Mouse (Mus musculus) testis, adult 2 months (tissue): ENCODE results near the gene Lhx6. TPM values are rescaled to one million over a fixed set of nuclear protein-coding genes. Genes with fewer than 3 reads are reported as not detected.
A peak's percentile ranks its signal among the peaks of the same experiment; 100 is the strongest.
"Not testable (repeated sequence)": the region's sequence is repeated elsewhere in the genome, so short reads cannot be mapped to it uniquely, and the experiment has no call there.

ENCODE experiments used
- H3K27ac ChIP-seq: fragments of 200-500 bp; 2 replicates; pipeline ENCODE4 v1.5.1; 2012; ENCODE audit warnings: low read depth, low read length; ENCODE audit not compliant: control insufficient read depth, insufficient read depth
- H3K27me3 ChIP-seq: fragments of 200-500 bp; 2 replicates; pipeline ENCODE4 v1.6.1; 2012; ENCODE audit warnings: mild to moderate bottlenecking, low read length, moderate library complexity; ENCODE audit not compliant: control insufficient read depth, insufficient read depth
- H3K36me3 ChIP-seq: fragments of 200-500 bp; 2 replicates; pipeline ENCODE4 v1.6.1; 2012; ENCODE audit warnings: mild to moderate bottlenecking, low read length; ENCODE audit not compliant: control insufficient read depth, insufficient read depth
- H3K4me1 ChIP-seq: fragments of 200-500 bp; 2 replicates; pipeline ENCODE4 v1.6.1; 2012; ENCODE audit warnings: low read length; ENCODE audit not compliant: control insufficient read depth, insufficient read depth
- H3K4me3 ChIP-seq: fragments of 200-500 bp; 2 replicates; pipeline ENCODE4 v1.5.1; 2012; ENCODE audit warnings: low read depth, mild to moderate bottlenecking, low read length, moderate library complexity, mixed read lengths; ENCODE audit not compliant: control insufficient read depth
- CTCF ChIP-seq: fragments of 200-500 bp; IDR thresholded peaks from 2 replicates; pipeline ENCODE4 v1.5.1; 2012; ENCODE audit warnings: low read depth, mild to moderate bottlenecking, inconsistent platforms, low read length, moderate library complexity; ENCODE audit not compliant: control insufficient read depth, insufficient read depth, insufficient replicate concordance
- POLR2A ChIP-seq: fragments of 200-500 bp; IDR thresholded peaks from 2 replicates; pipeline ENCODE4 v1.6.1; 2012; ENCODE audit warnings: low read depth, mild to moderate bottlenecking, inconsistent platforms, low read length, moderate library complexity; ENCODE audit not compliant: control insufficient read depth
- polyA plus RNA-seq: library from polyadenylated mRNA; depleted of rRNA; stranded (reverse); fragments of >200 nt; gene quantifications from 2 replicates; pipeline ENCODE4 v1.2.3, GENCODE M21; 2012; rRNA removed

Gene Lhx6
- polyA plus RNA-seq = 3.9 and 5.3 TPM in 2 replicates

DNA sequence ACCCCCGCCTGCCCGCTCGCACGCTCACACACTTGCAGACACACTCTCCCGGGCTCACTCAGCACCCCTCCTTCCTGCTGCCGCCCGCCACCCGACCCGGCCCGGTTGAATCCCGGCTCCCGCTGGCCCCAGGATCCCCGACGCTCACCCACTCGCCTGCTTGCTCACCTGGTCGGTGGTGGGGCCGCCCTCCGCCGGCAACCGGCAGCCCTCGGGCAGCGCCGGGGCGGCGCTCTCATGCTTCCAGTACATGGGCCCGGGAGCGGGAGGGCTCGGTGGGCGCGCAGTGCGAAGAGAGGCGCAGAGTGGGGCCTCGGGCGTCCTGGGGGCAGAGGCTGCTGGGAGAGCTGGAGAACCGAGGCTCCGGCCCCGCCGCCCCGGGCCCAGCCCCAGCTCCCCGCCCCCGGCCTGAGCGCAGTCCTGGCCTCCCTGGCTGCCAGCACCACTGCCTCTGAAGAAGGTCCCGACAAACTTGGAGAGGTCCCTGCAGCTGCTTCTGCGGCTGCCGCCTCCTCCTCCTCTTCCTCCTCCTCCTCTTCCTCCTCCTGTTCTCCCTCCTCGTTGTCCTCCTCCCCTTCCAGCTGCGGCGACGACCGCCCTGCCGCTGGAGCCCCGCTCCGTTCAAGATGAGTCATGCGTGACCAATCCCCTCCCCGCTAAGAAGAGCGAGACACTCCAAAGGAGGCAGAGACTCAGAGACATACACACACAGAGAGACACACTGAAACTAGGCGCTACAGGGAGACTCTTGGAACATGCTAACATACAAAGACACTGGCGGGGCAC, at the start of gene Lhx6:
Gene Lhx6, minus strand, starts transcription at position 453 of the 786 bp plus-strand sequence.
- H3K4me3 ChIP-seq = peak within 1 kb of the TSS; percentile 29
- peaks cover 8% of the 10 kb centered on the region; the same call in 1 of the 2 replicates for H3K27me3 ChIP-seq
- TF ChIP-seq POLR2A = no peak
- TF ChIP-seq CTCF = no peak
- H3K36me3 ChIP-seq = no peaks in the 10 kb centered on the region
- peaks cover 21% of the 10 kb centered on the region for H3K4me1 ChIP-seq
- no peak within 1 kb of the TSS for H3K27ac ChIP-seq

DNA sequence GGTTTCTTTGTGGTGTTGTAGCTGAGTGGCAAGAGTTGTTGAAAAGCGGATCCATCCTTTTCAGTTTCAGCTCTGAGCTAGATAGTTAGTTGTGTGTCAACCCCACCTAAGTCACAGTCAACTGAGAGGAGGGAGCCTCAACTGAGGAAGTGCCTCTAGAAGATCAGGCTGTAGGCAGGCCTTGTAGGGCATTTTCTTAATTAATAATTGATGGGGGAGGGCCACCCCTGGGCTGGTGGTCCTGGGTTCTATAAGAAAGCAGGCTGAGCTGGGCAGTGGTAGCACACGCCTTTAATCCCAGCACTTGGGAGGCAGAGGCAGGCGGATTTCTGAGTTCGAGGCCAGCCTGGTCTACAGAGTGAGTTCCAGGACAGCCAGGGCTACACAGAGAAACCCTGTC, 47.2 kb upstream of the Lhx6 start:
- not testable (repeated sequence) for H3K4me3 ChIP-seq, H3K4me1 ChIP-seq, H3K27me3 ChIP-seq, H3K27ac ChIP-seq, H3K36me3 ChIP-seq

DNA sequence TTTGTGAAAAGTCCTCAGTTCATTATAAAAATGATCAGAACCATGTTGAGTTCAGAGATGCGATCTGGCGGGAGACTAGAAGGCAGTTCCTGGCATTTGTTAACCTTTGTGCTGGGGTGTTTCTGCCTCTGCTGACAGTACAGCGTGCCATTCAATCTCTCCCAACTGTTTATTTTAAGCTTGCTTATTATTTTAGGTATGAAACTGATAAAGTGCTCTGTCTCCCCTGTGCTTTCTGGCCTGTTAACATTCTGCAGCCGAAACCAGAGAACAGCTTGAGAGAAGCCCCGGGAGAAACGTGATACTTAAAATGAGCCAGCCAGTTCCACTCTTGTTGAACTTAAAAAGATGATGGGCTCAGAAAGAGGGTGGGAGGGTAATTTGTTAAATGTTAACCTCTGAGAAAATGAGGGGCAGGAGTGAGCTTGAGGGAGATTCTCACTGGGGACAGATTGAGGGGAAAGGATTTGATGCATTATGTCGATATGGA, 43.7 kb upstream of the Lhx6 start:
- TF ChIP-seq POLR2A = no peak
- no peaks in the 10 kb centered on the region for H3K27me3 ChIP-seq
- H3K4me1 ChIP-seq = no peaks in the 10 kb centered on the region
- H3K4me3 ChIP-seq = no peak overlapping the region
- no peak overlapping the region for H3K27ac ChIP-seq
- peaks cover 1% of the 10 kb centered on the region; the same call in 1 of the 2 replicates for H3K36me3 ChIP-seq

DNA sequence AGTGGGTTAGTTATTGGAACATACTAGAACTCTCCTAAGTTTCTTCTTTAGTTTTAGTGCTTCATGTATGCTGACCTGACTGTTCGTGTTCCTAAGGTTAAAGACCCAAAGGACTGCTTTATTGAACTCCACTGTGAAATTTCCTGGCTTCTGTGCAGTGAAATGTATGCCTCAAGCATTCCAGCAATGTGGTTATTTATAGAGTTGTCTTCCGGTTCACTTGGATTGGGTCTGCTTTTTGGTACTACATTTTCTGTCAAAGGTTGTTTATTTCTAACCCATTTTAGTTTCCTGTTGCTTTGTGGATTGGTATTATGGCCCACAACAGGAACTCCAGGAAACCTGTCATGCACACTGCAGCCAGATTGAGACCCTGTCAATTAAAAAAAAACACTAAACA, 33.9 kb upstream of the Lhx6 start:
- no peaks in the 10 kb centered on the region for H3K4me1 ChIP-seq
- H3K27ac ChIP-seq = no peak overlapping the region
- H3K4me3 ChIP-seq = no peak overlapping the region
- TF ChIP-seq CTCF = no peak
- no peak for TF ChIP-seq POLR2A
- no peaks in the 10 kb centered on the region for H3K27me3 ChIP-seq
- H3K36me3 ChIP-seq = no peaks in the 10 kb centered on the region; the same call in 1 of the 2 replicates

DNA sequence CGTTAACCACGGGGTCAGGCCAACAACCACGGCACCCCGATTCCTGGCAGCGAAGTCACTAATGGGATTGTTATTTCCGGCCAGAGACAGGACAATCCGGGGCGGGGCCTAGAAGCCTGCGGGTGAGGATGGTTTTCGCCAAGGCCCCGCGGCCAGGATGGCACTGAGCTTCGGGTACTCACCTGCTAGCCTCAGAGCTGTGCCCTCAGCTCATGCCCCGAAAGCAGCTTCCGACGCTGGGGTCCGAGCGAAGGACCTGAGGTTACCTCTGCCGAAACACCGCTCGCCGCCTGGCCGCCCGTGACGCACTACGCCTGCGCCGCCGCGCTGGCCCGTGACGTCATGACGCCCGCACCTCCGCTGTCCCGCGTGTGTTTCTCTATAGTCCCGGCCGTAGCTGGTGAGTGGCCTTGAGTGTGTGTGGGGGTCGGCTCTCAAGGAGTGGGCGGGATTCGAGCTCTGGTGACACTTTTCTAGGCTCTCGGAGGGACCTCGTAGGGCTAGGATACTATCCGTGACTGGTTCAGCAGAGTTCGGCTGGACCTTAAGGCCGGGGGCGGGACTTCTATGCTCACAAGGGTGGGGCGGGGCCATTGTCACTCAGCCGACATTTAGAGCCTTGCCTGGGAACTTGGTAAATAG, 31.2 kb upstream of the Lhx6 start, which contains the start of the genes Mrrf and Rbm18:
Gene Mrrf, plus strand, starts transcription at position 90 of the 642 bp plus-strand sequence.
Gene Rbm18, minus strand, starts transcription at position 474 of the 642 bp plus-strand sequence.
- H3K36me3 ChIP-seq = no peaks in the 10 kb centered on the region; the same call in 1 of the 2 replicates
- H3K4me1 ChIP-seq = no peaks in the 10 kb centered on the region
- H3K4me3 ChIP-seq = peak within 1 kb of the TSS; percentile 99
- H3K27me3 ChIP-seq = no peaks in the 10 kb centered on the region
- peak within 1 kb of the TSS; percentile 98 for H3K27ac ChIP-seq
- peak; percentile 97 for TF ChIP-seq POLR2A
- no peak for TF ChIP-seq CTCF

DNA sequence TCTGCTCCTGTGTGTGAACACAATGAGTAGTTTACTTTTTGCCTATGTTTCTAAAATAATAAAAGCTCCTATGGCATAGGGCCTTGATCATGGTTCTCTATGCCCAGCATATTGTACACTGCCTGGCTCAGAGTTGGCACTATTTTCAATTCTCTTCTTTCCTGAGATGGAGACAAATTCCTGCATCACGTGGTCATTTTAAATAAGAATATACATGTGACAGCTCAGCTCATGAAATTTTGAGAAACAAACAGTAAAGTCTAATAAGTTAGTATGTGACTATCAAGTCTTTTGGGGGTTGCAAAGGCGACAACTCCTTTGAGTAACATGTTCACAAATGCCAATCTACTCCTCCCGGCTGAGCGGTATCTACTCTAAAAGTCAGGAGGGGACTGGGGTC, 30.7 kb upstream of the Lhx6 start:
- Histone ChIP-seq H3K36me3 (no peaks in the 10 kb centered on the region; the same call in 1 of the 2 replicates), H3K4me3 (peak overlapping the region; percentile 99), H3K27ac (peak overlapping the region; percentile 98), H3K27me3 (no peaks in the 10 kb centered on the region), H3K4me1 (no peaks in the 10 kb centered on the region)
- TF ChIP-seq CTCF (no peak), POLR2A (no peak)

DNA sequence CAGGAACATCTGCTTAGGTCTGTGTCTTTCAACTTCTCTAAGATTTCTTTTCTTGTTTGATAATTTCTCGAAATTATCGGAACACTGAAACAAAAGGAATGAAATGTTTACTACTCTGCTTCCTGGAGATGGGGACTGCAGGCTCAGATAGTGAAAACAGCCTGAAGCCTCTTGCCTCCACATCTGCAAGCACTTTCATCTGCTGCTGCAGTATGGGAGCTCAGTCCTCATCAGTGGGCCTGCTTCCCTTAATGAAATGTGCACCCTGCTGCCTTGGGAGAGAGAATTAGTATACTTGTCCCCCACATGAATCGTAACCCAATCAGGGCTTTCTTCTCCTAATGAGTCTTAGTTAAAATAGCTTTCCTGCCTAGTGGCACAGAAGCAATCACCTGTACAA, 23.8 kb upstream of the Lhx6 start:
- Histone ChIP-seq H3K4me1 (no peaks in the 10 kb centered on the region), H3K4me3 (no peak overlapping the region), H3K27ac (no peak overlapping the region), H3K36me3 (peaks cover 2% of the 10 kb centered on the region), H3K27me3 (no peaks in the 10 kb centered on the region)
- no peak for TF ChIP-seq POLR2A

DNA sequence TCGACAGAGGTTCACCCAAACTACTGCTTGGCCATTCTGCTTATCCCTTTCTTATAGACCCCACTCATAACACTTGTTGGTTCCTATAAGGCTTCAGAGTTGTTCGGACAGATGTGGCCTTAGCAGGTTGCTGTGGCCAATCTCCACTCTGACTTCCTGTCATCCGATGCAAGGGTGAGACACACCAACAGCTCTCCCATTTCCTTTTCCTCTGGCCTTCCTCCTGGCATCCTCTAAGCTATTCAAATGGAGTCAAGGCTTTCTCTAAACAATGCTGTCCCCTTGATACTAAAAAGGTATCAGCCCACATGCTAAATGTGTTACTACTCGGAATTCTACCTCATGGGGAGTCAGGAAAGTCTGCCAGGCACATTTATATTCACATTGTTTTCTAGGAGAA, 22.8 kb upstream of the Lhx6 start:
- TF ChIP-seq CTCF = no peak
- TF ChIP-seq POLR2A = no peak
- no peak overlapping the region for H3K27ac ChIP-seq
- peaks cover 2% of the 10 kb centered on the region for H3K36me3 ChIP-seq
- no peak overlapping the region for H3K4me3 ChIP-seq
- no peaks in the 10 kb centered on the region for H3K4me1 ChIP-seq
- no peaks in the 10 kb centered on the region for H3K27me3 ChIP-seq
